Mouse (Mus musculus): Measurements from ENCODE around the gene Bmp2k. TPM values are rescaled to one million over a fixed set of nuclear protein-coding genes. Genes with fewer than 3 reads are reported as not detected.

Bmp2k gene
- total and polyA plus RNA-seq, 2 experiments from 2014 or later, result 10.3 to 21.7 TPM

- H3K36me3 ChIP-seq (ENCODE audit: insufficient read depth, low read length), result peaks cover 4% of the 10 kb centered on the region; the same call in 1 of the 2 replicates
- no peak overlapping the region for H3K4me2 ChIP-seq (ENCODE audit: low read depth, low read length)
- DNase-seq (ENCODE audit: low spot score) (peak; percentile 67), ATAC-seq (peak; percentile 52; the same call in 1 of the 2 replicates)
- peak; percentile 71 for TF ChIP-seq CTCF (IDR thresholded peaks at IDR 0.05; ENCODE audit: low read depth)
- no peaks in the 10 kb centered on the region for H3K27me3 ChIP-seq (ENCODE audit: insufficient read depth, low read length)
- H3K9ac ChIP-seq (replicated peaks; ENCODE audit: low read length), result no peak overlapping the region
- 58% methylated on average over 3 of the region's 3 CpGs for WGBS
- no peak overlapping the region for H3K27ac ChIP-seq
- H3K4me3 ChIP-seq (ENCODE audit: low read length), result no peak overlapping the region
- H3K9me3 ChIP-seq (ENCODE audit: low read length), result no peaks in the 10 kb centered on the region
- no peaks in the 10 kb centered on the region for H3K4me1 ChIP-seq (ENCODE audit: insufficient read depth, low read length)
These were observed 84.0 kb downstream of the Bmp2k start for GRCm38 (mm10) chr5:97081481-97081880.

GRCm38 (mm10) chr5:97083701-97084100 lies 86.2 kb downstream of the Bmp2k start:
- H3K4me2 ChIP-seq (ENCODE audit: low read depth, low read length), result no peak overlapping the region
- no peak overlapping the region for H3K4me3 ChIP-seq (ENCODE audit: low read length)
- H3K27ac ChIP-seq, result no peak overlapping the region
- ATAC-seq (no peak), DNase-seq (ENCODE audit: low spot score) (no peak)
- TF ChIP-seq CTCF (IDR thresholded peaks at IDR 0.05; ENCODE audit: low read depth), result no peak
- no peaks in the 10 kb centered on the region for H3K9me3 ChIP-seq (ENCODE audit: low read length)
- H3K36me3 ChIP-seq (ENCODE audit: insufficient read depth, low read length), result peaks cover 18% of the 10 kb centered on the region
- no peaks in the 10 kb centered on the region for H3K27me3 ChIP-seq (ENCODE audit: insufficient read depth, low read length)
- H3K9ac ChIP-seq (replicated peaks; ENCODE audit: low read length), result no peak overlapping the region
- 93% methylated on average over 6 of the region's 6 CpGs for WGBS
- no peaks in the 10 kb centered on the region for H3K4me1 ChIP-seq (ENCODE audit: insufficient read depth, low read length)

GRCm38 (mm10) chr5:97084541-97084940 lies 87.1 kb downstream of the Bmp2k start:
- H3K36me3 ChIP-seq (ENCODE audit: insufficient read depth, low read length), result peaks cover 18% of the 10 kb centered on the region
- ATAC-seq (no peak), DNase-seq (ENCODE audit: low spot score) (no peak)
- H3K27ac ChIP-seq, result no peak overlapping the region
- no peak for TF ChIP-seq CTCF (IDR thresholded peaks at IDR 0.05; ENCODE audit: low read depth)
- no peak overlapping the region for H3K4me2 ChIP-seq (ENCODE audit: low read depth, low read length)
- 89% methylated on average over 4 of the region's 4 CpGs for WGBS
- no peaks in the 10 kb centered on the region for H3K9me3 ChIP-seq (ENCODE audit: low read length)
- no peak overlapping the region for H3K9ac ChIP-seq (replicated peaks; ENCODE audit: low read length)
- no peaks in the 10 kb centered on the region for H3K27me3 ChIP-seq (ENCODE audit: insufficient read depth, low read length)
- no peaks in the 10 kb centered on the region for H3K4me1 ChIP-seq (ENCODE audit: insufficient read depth, low read length)
- no peak overlapping the region for H3K4me3 ChIP-seq (ENCODE audit: low read length)

- 94% methylated on average over 6 of the region's 6 CpGs for WGBS
These were observed 87.6 kb downstream of the Bmp2k start for GRCm38 (mm10) chr5:97085071-97085470.

GRCm38 (mm10) chr5:97087030-97087630 lies 89.6 kb downstream of the Bmp2k start:
- H3K4me3 ChIP-seq (ENCODE audit: low read length), result no peak overlapping the region
- WGBS, result 85% methylated on average over 24 of the region's 24 CpGs
- H3K9me3 ChIP-seq (ENCODE audit: low read length), result no peaks in the 10 kb centered on the region
- peaks cover 18% of the 10 kb centered on the region for H3K36me3 ChIP-seq (ENCODE audit: insufficient read depth, low read length)
- ATAC-seq, result no peak
- H3K4me1 ChIP-seq (ENCODE audit: insufficient read depth, low read length), result no peaks in the 10 kb centered on the region
- no peaks in the 10 kb centered on the region for H3K27me3 ChIP-seq (ENCODE audit: insufficient read depth, low read length)
- no peak for DNase-seq (ENCODE audit: low spot score)
- H3K9ac ChIP-seq (replicated peaks; ENCODE audit: low read length), result no peak overlapping the region
- H3K4me2 ChIP-seq (ENCODE audit: low read depth, low read length), result no peak overlapping the region
- TF ChIP-seq CTCF (IDR thresholded peaks at IDR 0.05; ENCODE audit: low read depth), result no peak
- H3K27ac ChIP-seq, result no peak overlapping the region

More at GRCm38 (mm10) chr5:97085071-97085470, 87.6 kb downstream of the Bmp2k start:
- no peak for DNase-seq (ENCODE audit: low spot score)
- Histone ChIP-seq H3K4me2 (ENCODE audit: low read depth, low read length) (no peak overlapping the region), H3K4me3 (ENCODE audit: low read length) (no peak overlapping the region), H3K9ac (replicated peaks; ENCODE audit: low read length) (no peak overlapping the region), H3K27ac (no peak overlapping the region), H3K27me3 (ENCODE audit: insufficient read depth, low read length) (no peaks in the 10 kb centered on the region), H3K36me3 (ENCODE audit: insufficient read depth, low read length) (peaks cover 18% of the 10 kb centered on the region), H3K9me3 (ENCODE audit: low read length) (no peaks in the 10 kb centered on the region), H3K4me1 (ENCODE audit: insufficient read depth, low read length) (no peaks in the 10 kb centered on the region)
- ATAC-seq, result no peak
- TF ChIP-seq CTCF (IDR thresholded peaks at IDR 0.05; ENCODE audit: low read depth), result no peak

GRCm38 (mm10) chr5:97087746-97088145 lies 90.3 kb downstream of the Bmp2k start:
- TF ChIP-seq CTCF (IDR thresholded peaks at IDR 0.05; ENCODE audit: low read depth), result no peak
- Histone ChIP-seq H3K36me3 (ENCODE audit: insufficient read depth, low read length) (peaks cover 18% of the 10 kb centered on the region), H3K4me3 (ENCODE audit: low read length) (no peak overlapping the region), H3K4me2 (ENCODE audit: low read depth, low read length) (no peak overlapping the region), H3K9ac (replicated peaks; ENCODE audit: low read length) (no peak overlapping the region), H3K27me3 (ENCODE audit: insufficient read depth, low read length) (no peaks in the 10 kb centered on the region), H3K9me3 (ENCODE audit: low read length) (no peaks in the 10 kb centered on the region), H3K4me1 (ENCODE audit: insufficient read depth, low read length) (no peaks in the 10 kb centered on the region), H3K27ac (no peak overlapping the region)
- whole genome bisulfite sequencing, result 95% methylated on average over 16 of the region's 16 CpGs
- DNase-seq (ENCODE audit: low spot score) (no peak), ATAC-seq (no peak)

GRCm38 (mm10) chr5:97088231-97088630 lies 90.7 kb downstream of the Bmp2k start:
- DNase-seq (ENCODE audit: low spot score), result no peak

More at GRCm38 (mm10) chr5:97088231-97088630, 90.7 kb downstream of the Bmp2k start:
- no peak for ATAC-seq
- no peaks in the 10 kb centered on the region for H3K9me3 ChIP-seq (ENCODE audit: low read length)
- H3K4me1 ChIP-seq (ENCODE audit: insufficient read depth, low read length), result no peaks in the 10 kb centered on the region
- no peak overlapping the region for H3K4me2 ChIP-seq (ENCODE audit: low read depth, low read length)
- TF ChIP-seq CTCF (IDR thresholded peaks at IDR 0.05; ENCODE audit: low read depth), result no peak
- WGBS, result 85% methylated on average over 6 of the region's 6 CpGs
- no peak overlapping the region for H3K4me3 ChIP-seq (ENCODE audit: low read length)
- H3K9ac ChIP-seq (replicated peaks; ENCODE audit: low read length), result no peak overlapping the region
- H3K27me3 ChIP-seq (ENCODE audit: insufficient read depth, low read length), result no peaks in the 10 kb centered on the region
- H3K27ac ChIP-seq, result no peak overlapping the region
- H3K36me3 ChIP-seq (ENCODE audit: insufficient read depth, low read length), result peaks cover 18% of the 10 kb centered on the region

All from hindbrain, postnatal 0 days (tissue).